Mouse (Mus musculus): ENCODE results near the gene Prpf38a. TPM values are rescaled to one million over a fixed set of nuclear protein-coding genes. Genes with fewer than 3 reads are reported as not detected.

Gene Prpf38a
- polyA plus RNA-seq, 1 experiment: 1.4 TPM

GRCm38 (mm10) chr4:108618586-108618985 lies 39.5 kb upstream of the Prpf38a start:
- Histone ChIP-seq H3K4me1 (ENCODE audit: control insufficient read depth, insufficient read depth, insufficient read length, low read length) (peaks cover 10% of the 10 kb centered on the region; the same call in 1 of the 2 replicates), H3K27ac (ENCODE audit: insufficient read depth, low read depth, low read length) (no peak overlapping the region), H3K27me3 (ENCODE audit: control insufficient read depth, insufficient read depth, low read length) (no peaks in the 10 kb centered on the region), H3K4me3 (ENCODE audit: low read depth, low read length) (no peak overlapping the region), H3K36me3 (ENCODE audit: control insufficient read depth, insufficient read depth, low read length) (no peaks in the 10 kb centered on the region)
- no peak for TF ChIP-seq POLR2A (IDR thresholded peaks at IDR 0.05; ENCODE audit: low read depth, low read length)
- no peak for TF ChIP-seq CTCF (IDR thresholded peaks at IDR 0.05; ENCODE audit: extremely low read depth, insufficient read length, insufficient replicate concordance, low read depth, low read length)
- 57% methylated on average over 4 of the region's 4 CpGs for WGBS

- TF ChIP-seq POLR2A (IDR thresholded peaks at IDR 0.05; ENCODE audit: low read depth, low read length) (no peak), CTCF (IDR thresholded peaks at IDR 0.05; ENCODE audit: extremely low read depth, insufficient read length, insufficient replicate concordance, low read depth, low read length) (no peak)
- no peaks in the 10 kb centered on the region for H3K4me1 ChIP-seq (ENCODE audit: control insufficient read depth, insufficient read depth, insufficient read length, low read length)
- WGBS: 90% methylated on average over 5 of the region's 5 CpGs
- no peak overlapping the region for H3K4me3 ChIP-seq (ENCODE audit: low read depth, low read length)
- H3K36me3 ChIP-seq (ENCODE audit: control insufficient read depth, insufficient read depth, low read length): no peaks in the 10 kb centered on the region
- no peak overlapping the region for H3K27ac ChIP-seq (ENCODE audit: insufficient read depth, low read depth, low read length)
- no peaks in the 10 kb centered on the region for H3K27me3 ChIP-seq (ENCODE audit: control insufficient read depth, insufficient read depth, low read length)
Observed at GRCm38 (mm10) chr4:108610935-108611334, 31.8 kb upstream of the Prpf38a start.

DNA sequence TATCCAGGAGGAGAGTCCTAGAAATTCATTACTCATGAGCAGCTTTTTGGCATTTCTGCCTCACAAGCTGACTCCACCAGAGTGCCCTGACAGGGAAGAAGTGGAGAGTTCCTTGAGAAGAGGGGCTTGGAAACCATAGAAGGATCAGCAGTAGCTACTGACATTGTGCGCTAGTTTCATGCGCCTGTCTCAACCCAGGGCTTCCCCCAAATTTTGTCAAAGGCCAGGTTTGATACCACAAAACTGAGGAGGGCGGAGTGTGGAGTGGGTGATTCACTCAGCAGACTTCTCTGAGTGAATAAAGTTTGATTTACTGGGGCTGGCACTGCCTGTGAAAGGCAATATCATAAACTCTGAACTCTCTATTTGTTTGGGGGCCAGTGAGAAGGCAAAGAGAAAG lies 29.5 kb upstream of the Prpf38a start:
- H3K27me3 ChIP-seq (ENCODE audit: control insufficient read depth, insufficient read depth, low read length): no peaks in the 10 kb centered on the region
- H3K36me3 ChIP-seq (ENCODE audit: control insufficient read depth, insufficient read depth, low read length): no peaks in the 10 kb centered on the region; the same call in none of the 2 replicates
- H3K4me1 ChIP-seq (ENCODE audit: control insufficient read depth, insufficient read depth, insufficient read length, low read length): no peaks in the 10 kb centered on the region
- no peak overlapping the region for H3K4me3 ChIP-seq (ENCODE audit: low read depth, low read length)
- no peak overlapping the region for H3K27ac ChIP-seq (ENCODE audit: insufficient read depth, low read depth, low read length)
- TF ChIP-seq POLR2A (IDR thresholded peaks at IDR 0.05; ENCODE audit: low read depth, low read length): no peak
- WGBS: 96% methylated on average over 3 of the region's 3 CpGs

DNA sequence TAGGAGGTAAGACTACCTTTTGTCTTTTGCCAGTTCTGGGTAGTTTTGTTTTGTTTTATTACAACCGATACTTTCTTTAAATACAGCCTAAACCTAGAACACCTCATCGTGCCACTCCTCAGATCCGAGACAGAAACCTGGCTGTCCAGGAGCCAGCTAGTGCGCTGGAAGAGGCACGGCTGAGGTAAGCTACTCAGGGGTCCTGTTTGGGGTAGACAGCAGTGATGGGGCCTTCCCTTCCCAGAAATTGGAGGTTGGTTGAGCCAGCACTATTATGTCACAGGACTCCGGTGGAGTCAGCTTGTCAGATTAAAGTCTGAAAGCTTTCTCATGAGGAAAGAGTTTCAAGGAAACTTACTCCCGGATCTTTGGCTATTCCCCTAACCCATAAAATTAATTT lies 22.7 kb upstream of the Prpf38a start:
- no peak overlapping the region for H3K27ac ChIP-seq (ENCODE audit: insufficient read depth, low read depth, low read length)
- no peak overlapping the region for H3K4me3 ChIP-seq (ENCODE audit: low read depth, low read length)
- H3K36me3 ChIP-seq (ENCODE audit: control insufficient read depth, insufficient read depth, low read length): no peaks in the 10 kb centered on the region; the same call in none of the 2 replicates
- WGBS: 52% methylated on average over 7 of the region's 7 CpGs
- TF ChIP-seq POLR2A (IDR thresholded peaks at IDR 0.05; ENCODE audit: low read depth, low read length) (no peak), CTCF (IDR thresholded peaks at IDR 0.05; ENCODE audit: extremely low read depth, insufficient read length, insufficient replicate concordance, low read depth, low read length) (no peak)
- H3K27me3 ChIP-seq (ENCODE audit: control insufficient read depth, insufficient read depth, low read length): no peaks in the 10 kb centered on the region
- no peaks in the 10 kb centered on the region for H3K4me1 ChIP-seq (ENCODE audit: control insufficient read depth, insufficient read depth, insufficient read length, low read length)

- WGBS: 77% methylated on average over 4 of the region's 4 CpGs
Observed at GRCm38 (mm10) chr4:108598306-108598705, 19.2 kb upstream of the Prpf38a start.

GRCm38 (mm10) chr4:108595785-108596184 lies 16.6 kb upstream of the Prpf38a start:
- TF ChIP-seq POLR2A (IDR thresholded peaks at IDR 0.05; ENCODE audit: low read depth, low read length): no peak
- no peak for TF ChIP-seq CTCF (IDR thresholded peaks at IDR 0.05; ENCODE audit: extremely low read depth, insufficient read length, insufficient replicate concordance, low read depth, low read length)
- no peaks in the 10 kb centered on the region for H3K27me3 ChIP-seq (ENCODE audit: control insufficient read depth, insufficient read depth, low read length)
- no peak overlapping the region for H3K27ac ChIP-seq (ENCODE audit: insufficient read depth, low read depth, low read length)
- H3K4me3 ChIP-seq (ENCODE audit: low read depth, low read length): no peak overlapping the region
- no peaks in the 10 kb centered on the region for H3K36me3 ChIP-seq (ENCODE audit: control insufficient read depth, insufficient read depth, low read length)
- 69% methylated on average over 1 of the region's 1 CpGs for WGBS
- H3K4me1 ChIP-seq (ENCODE audit: control insufficient read depth, insufficient read depth, insufficient read length, low read length): peaks cover 2% of the 10 kb centered on the region; the same call in 1 of the 2 replicates

More at GRCm38 (mm10) chr4:108598306-108598705, 19.2 kb upstream of the Prpf38a start:
- Histone ChIP-seq H3K27ac (ENCODE audit: insufficient read depth, low read depth, low read length) (no peak overlapping the region), H3K4me3 (ENCODE audit: low read depth, low read length) (no peak overlapping the region), H3K27me3 (ENCODE audit: control insufficient read depth, insufficient read depth, low read length) (no peaks in the 10 kb centered on the region), H3K4me1 (ENCODE audit: control insufficient read depth, insufficient read depth, insufficient read length, low read length) (peaks cover 2% of the 10 kb centered on the region; the same call in 1 of the 2 replicates), H3K36me3 (ENCODE audit: control insufficient read depth, insufficient read depth, low read length) (no peaks in the 10 kb centered on the region)
- TF ChIP-seq CTCF (IDR thresholded peaks at IDR 0.05; ENCODE audit: extremely low read depth, insufficient read length, insufficient replicate concordance, low read depth, low read length): no peak
- TF ChIP-seq POLR2A (IDR thresholded peaks at IDR 0.05; ENCODE audit: low read depth, low read length): no peak

DNA sequence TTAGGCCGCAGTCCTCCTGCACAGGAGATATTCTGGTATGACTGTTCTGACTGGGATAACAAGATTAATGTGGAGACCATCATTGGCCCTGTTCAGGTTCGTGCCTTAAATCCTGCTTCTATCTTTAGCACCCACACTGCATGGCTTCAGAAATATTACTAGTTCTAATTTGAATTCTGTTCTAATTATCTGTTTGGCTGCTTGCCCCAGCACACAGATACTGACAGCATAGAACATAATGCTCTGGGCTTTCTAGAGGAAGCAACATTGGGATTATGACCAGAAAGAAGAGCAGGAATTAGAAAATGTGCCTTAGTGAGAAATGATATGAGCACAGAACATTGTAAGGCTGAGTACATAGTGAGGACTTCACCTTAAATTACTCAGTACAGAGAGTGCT lies 14.2 kb upstream of the Prpf38a start:
- no peak overlapping the region for H3K27ac ChIP-seq (ENCODE audit: insufficient read depth, low read depth, low read length)
- no peaks in the 10 kb centered on the region for H3K36me3 ChIP-seq (ENCODE audit: control insufficient read depth, insufficient read depth, low read length)
- TF ChIP-seq CTCF (IDR thresholded peaks at IDR 0.05; ENCODE audit: extremely low read depth, insufficient read length, insufficient replicate concordance, low read depth, low read length): no peak
- TF ChIP-seq POLR2A (IDR thresholded peaks at IDR 0.05; ENCODE audit: low read depth, low read length): no peak
- no peak overlapping the region for H3K4me3 ChIP-seq (ENCODE audit: low read depth, low read length)
- H3K4me1 ChIP-seq (ENCODE audit: control insufficient read depth, insufficient read depth, insufficient read length, low read length): peaks cover 2% of the 10 kb centered on the region; the same call in 1 of the 2 replicates
- WGBS: 92% methylated on average over 2 of the region's 2 CpGs
- no peaks in the 10 kb centered on the region for H3K27me3 ChIP-seq (ENCODE audit: control insufficient read depth, insufficient read depth, low read length)

All from small intestine, adult 2 months (tissue).